Mouse (Mus musculus): ENCODE measurements around the gene Mxd4. TPM values are rescaled to one million over a fixed set of nuclear protein-coding genes. Genes with fewer than 3 reads are reported as not detected.
A peak's percentile ranks its signal among the peaks of the same experiment; 100 is the strongest.

Mxd4 gene
- polyA plus RNA-seq, 1 experiment from 2014 or later, result 21.2 TPM

- Histone ChIP-seq H3K27ac (replicated peaks) (no peak overlapping the region), H3K4me3 (ENCODE audit: low read depth, low read length) (no peak overlapping the region), H3K27me3 (ENCODE audit: control insufficient read depth, insufficient read depth, low read length) (no peaks in the 10 kb centered on the region), H3K9ac (ENCODE audit: low read length) (no peak overlapping the region), H3K4me1 (replicated peaks; ENCODE audit: control insufficient read depth, insufficient read depth) (no peaks in the 10 kb centered on the region), H3K4me2 (replicated peaks; ENCODE audit: low read depth) (no peak overlapping the region), H3K36me3 (ENCODE audit: control insufficient read depth, insufficient read depth, low read length) (no peaks in the 10 kb centered on the region), H3K9me3 (ENCODE audit: control insufficient read depth, low read length) (no peaks in the 10 kb centered on the region)
- no peak for DNase-seq (ENCODE audit: low spot score)
- whole genome bisulfite sequencing, result 82% methylated on average over 2 of the region's 2 CpGs
- no peak for ATAC-seq (ENCODE audit: low FRiP score, low TSS enrichment)
- no peak for TF ChIP-seq EP300 (optimal IDR thresholded peaks at IDR 0.05)
- no peak for TF ChIP-seq CTCF (IDR thresholded peaks at IDR 0.05; ENCODE audit: low read depth)
Measured at GRCm38 (mm10) chr5:34204911-34205310, 17.4 kb upstream of the Mxd4 start.

GRCm38 (mm10) chr5:34202006-34202405 is 14.5 kb upstream of the Mxd4 start:
- H3K4me1 ChIP-seq (replicated peaks; ENCODE audit: control insufficient read depth, insufficient read depth), result no peaks in the 10 kb centered on the region
- H3K27me3 ChIP-seq (ENCODE audit: control insufficient read depth, insufficient read depth, low read length), result no peaks in the 10 kb centered on the region
- ATAC-seq (ENCODE audit: low FRiP score, low TSS enrichment) (no peak), DNase-seq (ENCODE audit: low spot score) (no peak)
- TF ChIP-seq CTCF (IDR thresholded peaks at IDR 0.05; ENCODE audit: low read depth) (no peak), EP300 (optimal IDR thresholded peaks at IDR 0.05) (no peak)
- H3K9ac ChIP-seq (ENCODE audit: low read length), result no peak overlapping the region
- no peaks in the 10 kb centered on the region for H3K36me3 ChIP-seq (ENCODE audit: control insufficient read depth, insufficient read depth, low read length)
- no peak overlapping the region for H3K4me2 ChIP-seq (replicated peaks; ENCODE audit: low read depth)
- no peak overlapping the region for H3K27ac ChIP-seq (replicated peaks)
- H3K9me3 ChIP-seq (ENCODE audit: control insufficient read depth, low read length), result no peaks in the 10 kb centered on the region
- no peak overlapping the region for H3K4me3 ChIP-seq (ENCODE audit: low read depth, low read length)
- WGBS, result 57% methylated on average over 4 of the region's 4 CpGs

- no peaks in the 10 kb centered on the region for H3K9me3 ChIP-seq (ENCODE audit: control insufficient read depth, low read length)
- ATAC-seq (ENCODE audit: low FRiP score, low TSS enrichment) (no peak), DNase-seq (ENCODE audit: low spot score) (no peak)
- H3K27me3 ChIP-seq (ENCODE audit: control insufficient read depth, insufficient read depth, low read length), result no peaks in the 10 kb centered on the region
- no peaks in the 10 kb centered on the region for H3K36me3 ChIP-seq (ENCODE audit: control insufficient read depth, insufficient read depth, low read length)
- no peak overlapping the region for H3K27ac ChIP-seq (replicated peaks)
- no peak overlapping the region for H3K4me3 ChIP-seq (ENCODE audit: low read depth, low read length)
- TF ChIP-seq CTCF (IDR thresholded peaks at IDR 0.05; ENCODE audit: low read depth) (peak; percentile 37), EP300 (optimal IDR thresholded peaks at IDR 0.05) (no peak)
- 60% methylated on average over 2 of the region's 2 CpGs for WGBS
- H3K9ac ChIP-seq (ENCODE audit: low read length), result no peak overlapping the region
- H3K4me1 ChIP-seq (replicated peaks; ENCODE audit: control insufficient read depth, insufficient read depth), result no peaks in the 10 kb centered on the region
- no peak overlapping the region for H3K4me2 ChIP-seq (replicated peaks; ENCODE audit: low read depth)
Measured at GRCm38 (mm10) chr5:34201396-34201795, 13.9 kb upstream of the Mxd4 start.

- H3K9me3 ChIP-seq (ENCODE audit: control insufficient read depth, low read length), result no peaks in the 10 kb centered on the region
- no peak overlapping the region for H3K4me3 ChIP-seq (ENCODE audit: low read depth, low read length)
- no peak for DNase-seq (ENCODE audit: low spot score)
- no peak for ATAC-seq (ENCODE audit: low FRiP score, low TSS enrichment)
- no peaks in the 10 kb centered on the region for H3K4me1 ChIP-seq (replicated peaks; ENCODE audit: control insufficient read depth, insufficient read depth)
- no peak overlapping the region for H3K27ac ChIP-seq (replicated peaks)
- no peak overlapping the region for H3K4me2 ChIP-seq (replicated peaks; ENCODE audit: low read depth)
- 86% methylated on average over 6 of the region's 6 CpGs for WGBS
- TF ChIP-seq CTCF (IDR thresholded peaks at IDR 0.05; ENCODE audit: low read depth) (no peak), EP300 (optimal IDR thresholded peaks at IDR 0.05) (no peak)
- H3K27me3 ChIP-seq (ENCODE audit: control insufficient read depth, insufficient read depth, low read length), result no peaks in the 10 kb centered on the region
- H3K36me3 ChIP-seq (ENCODE audit: control insufficient read depth, insufficient read depth, low read length), result no peaks in the 10 kb centered on the region
- no peak overlapping the region for H3K9ac ChIP-seq (ENCODE audit: low read length)
Measured at GRCm38 (mm10) chr5:34198615-34199014, 11.1 kb upstream of the Mxd4 start.

- no peak overlapping the region for H3K27ac ChIP-seq (replicated peaks)
- no peak for DNase-seq (ENCODE audit: low spot score)
- H3K4me1 ChIP-seq (replicated peaks; ENCODE audit: control insufficient read depth, insufficient read depth), result no peaks in the 10 kb centered on the region
- H3K27me3 ChIP-seq (ENCODE audit: control insufficient read depth, insufficient read depth, low read length), result no peaks in the 10 kb centered on the region
- no peak overlapping the region for H3K4me2 ChIP-seq (replicated peaks; ENCODE audit: low read depth)
- no peaks in the 10 kb centered on the region for H3K9me3 ChIP-seq (ENCODE audit: control insufficient read depth, low read length)
- no peak overlapping the region for H3K9ac ChIP-seq (ENCODE audit: low read length)
- WGBS, result 70% methylated on average over 4 of the region's 4 CpGs
- TF ChIP-seq EP300 (optimal IDR thresholded peaks at IDR 0.05) (no peak), CTCF (IDR thresholded peaks at IDR 0.05; ENCODE audit: low read depth) (no peak)
- H3K4me3 ChIP-seq (ENCODE audit: low read depth, low read length), result no peak overlapping the region
- H3K36me3 ChIP-seq (ENCODE audit: control insufficient read depth, insufficient read depth, low read length), result no peaks in the 10 kb centered on the region
- ATAC-seq (ENCODE audit: low FRiP score, low TSS enrichment), result no peak
Measured at GRCm38 (mm10) chr5:34197243-34197642, 9.7 kb upstream of the Mxd4 start.

- Histone ChIP-seq H3K4me2 (replicated peaks; ENCODE audit: low read depth) (no peak overlapping the region), H3K27me3 (ENCODE audit: control insufficient read depth, insufficient read depth, low read length) (no peaks in the 10 kb centered on the region), H3K4me3 (ENCODE audit: low read depth, low read length) (no peak overlapping the region), H3K36me3 (ENCODE audit: control insufficient read depth, insufficient read depth, low read length) (no peaks in the 10 kb centered on the region), H3K4me1 (replicated peaks; ENCODE audit: control insufficient read depth, insufficient read depth) (no peaks in the 10 kb centered on the region), H3K27ac (replicated peaks) (no peak overlapping the region), H3K9me3 (ENCODE audit: control insufficient read depth, low read length) (no peaks in the 10 kb centered on the region), H3K9ac (ENCODE audit: low read length) (no peak overlapping the region)
- 79% methylated on average over 7 of the region's 7 CpGs for WGBS
- TF ChIP-seq CTCF (IDR thresholded peaks at IDR 0.05; ENCODE audit: low read depth) (no peak), EP300 (optimal IDR thresholded peaks at IDR 0.05) (no peak)
- no peak for ATAC-seq (ENCODE audit: low FRiP score, low TSS enrichment)
- DNase-seq (ENCODE audit: low spot score), result no peak
Measured at GRCm38 (mm10) chr5:34196423-34196822, 8.9 kb upstream of the Mxd4 start.

Measured in stomach, postnatal 0 days (tissue).